Mouse (Mus musculus) spleen, adult 18-20 months (tissue): ENCODE data around the gene Hoxa5.

ENCODE experiments used
- DNase-seq, 2 experiments: peaks; one replicate each; pipeline ENCODE4 v3.0.0; 2022; ENCODE audit warnings: mixed read lengths in 2 of 2

Hoxa5 gene

DNA sequence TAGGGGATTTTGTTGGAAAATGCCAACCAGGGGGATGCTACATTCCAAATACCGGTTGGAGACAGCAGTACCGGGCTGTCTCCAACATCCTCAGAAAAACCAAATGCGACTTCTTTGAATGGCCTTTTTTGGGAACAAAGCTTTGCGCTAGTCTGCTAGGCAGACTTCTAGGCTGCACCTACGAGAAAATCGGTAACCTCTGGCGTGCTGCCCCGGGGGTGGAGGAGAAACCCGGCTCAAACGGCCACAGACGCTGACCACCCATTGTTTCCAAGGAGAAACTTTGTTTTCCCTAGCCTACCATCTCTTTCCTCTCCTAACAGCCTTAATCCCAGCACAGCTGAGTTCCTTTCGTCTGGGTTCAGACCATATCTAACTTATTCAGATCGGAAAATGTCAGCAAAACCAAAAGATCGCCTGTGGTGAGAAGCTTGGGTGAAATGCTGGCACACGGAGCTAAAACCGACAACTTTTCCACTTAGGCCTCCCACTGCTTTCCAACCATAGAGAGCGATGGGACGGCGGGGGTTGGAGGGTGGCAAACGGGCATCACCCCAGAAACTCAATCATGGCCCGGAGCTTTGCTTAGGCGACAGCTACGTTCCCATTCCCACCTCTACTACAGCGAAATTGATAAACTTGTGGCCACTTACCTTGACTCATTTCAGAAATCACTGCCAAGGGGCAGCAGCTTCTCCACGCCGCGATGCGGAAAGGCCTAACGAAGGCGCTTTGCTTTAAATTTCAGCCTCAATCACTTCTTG, 35.4 kb upstream of the Hoxa5 start:
- DNase-seq, result no peak

DNA sequence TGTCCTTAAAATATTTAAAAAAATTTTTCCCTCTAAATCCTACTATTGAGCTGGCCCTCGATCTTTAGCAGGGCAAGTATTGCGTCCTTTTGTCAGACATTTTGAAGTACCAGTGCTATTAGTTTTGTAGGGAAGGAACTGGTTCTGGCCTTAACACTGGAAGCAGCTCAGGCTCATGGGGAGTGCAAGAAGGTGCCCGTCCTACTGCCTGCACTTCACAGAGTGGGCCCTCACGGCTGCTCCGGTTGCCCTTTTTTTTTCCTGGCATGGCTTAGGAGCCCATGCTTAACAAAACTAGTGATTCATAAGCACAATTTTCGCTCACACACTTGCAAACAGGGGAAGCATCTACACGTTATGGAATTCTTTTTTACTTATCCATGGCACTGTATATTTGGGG, 34.6 kb upstream of the Hoxa5 start:
- no peak for DNase-seq

DNA sequence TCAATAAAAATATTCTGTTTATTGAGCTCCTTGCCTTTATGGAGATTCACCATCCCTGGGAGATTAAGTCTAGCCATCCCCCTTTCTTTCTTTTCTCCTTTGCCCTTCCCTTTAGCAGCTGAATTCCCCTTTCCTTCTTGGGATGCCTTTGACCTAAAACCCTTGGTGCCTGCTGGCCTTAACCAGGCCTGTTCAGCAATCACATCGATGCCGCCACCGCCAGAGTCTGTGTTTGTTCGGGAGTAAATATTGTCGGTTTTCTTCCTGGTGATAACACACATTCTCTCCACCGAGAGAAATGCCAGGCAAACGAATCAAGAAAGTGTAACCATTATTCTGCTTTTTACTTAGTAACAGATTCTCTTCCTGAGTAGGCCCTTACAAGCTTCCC, 33.8 kb upstream of the Hoxa5 start:
- DNase-seq, result no peak

DNA sequence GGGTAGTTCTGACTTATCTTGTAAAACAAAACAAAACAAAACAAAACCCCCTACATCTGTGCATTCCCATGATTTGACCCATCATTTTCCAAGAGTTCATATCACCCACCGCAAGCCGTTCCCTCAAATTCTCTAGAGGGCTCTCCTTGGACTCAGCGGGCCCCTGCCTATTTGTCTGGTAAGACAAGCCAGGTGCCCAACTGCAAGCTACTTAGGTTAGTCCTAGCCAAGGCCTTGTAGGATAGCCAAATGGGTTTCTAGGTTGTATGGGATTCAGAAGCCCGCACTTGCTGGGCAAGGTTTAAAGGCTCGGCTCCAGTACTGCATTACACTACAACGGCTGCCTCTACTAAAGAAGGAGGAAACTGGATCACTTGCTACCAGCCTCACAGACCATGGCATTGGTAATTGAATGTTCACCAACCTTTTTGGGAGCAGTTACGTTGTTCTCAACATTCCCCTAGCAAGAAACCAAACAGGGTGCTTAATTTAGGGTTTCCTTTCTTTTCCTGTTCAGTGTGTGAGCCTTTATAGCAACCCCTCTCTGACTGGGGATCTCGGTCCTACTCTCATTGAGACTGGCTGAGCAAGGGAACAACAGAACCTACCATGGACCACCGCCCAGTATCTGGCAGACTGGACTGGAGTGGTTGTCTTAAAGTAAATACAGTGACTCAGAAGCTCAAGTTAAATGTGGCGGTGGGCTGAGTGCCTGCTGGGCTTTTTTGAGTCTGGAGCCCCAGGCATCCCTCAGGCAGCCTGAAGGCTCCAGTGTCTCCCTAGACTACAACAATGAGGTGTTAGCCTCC, 33.2 kb upstream of the Hoxa5 start:
- no peak for DNase-seq

DNA sequence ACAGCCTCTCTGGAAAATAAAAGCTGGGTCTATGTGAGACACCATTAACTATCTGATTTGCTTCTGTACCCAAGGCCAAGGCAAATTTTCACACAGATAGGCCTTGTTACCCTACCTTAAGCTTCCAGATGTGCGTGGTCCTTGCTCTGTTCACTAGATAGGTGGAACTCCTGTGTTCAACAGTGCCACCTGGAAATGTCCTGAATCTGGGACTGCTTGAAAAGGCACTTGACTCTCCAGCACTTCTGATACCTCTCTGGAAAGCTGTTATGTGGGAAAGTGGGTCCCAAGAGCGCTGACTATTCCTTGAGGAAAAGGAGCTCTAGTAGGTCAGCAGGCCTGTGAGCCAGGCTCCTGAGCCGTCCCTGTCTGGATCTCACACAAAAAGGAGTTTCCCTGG, 32.4 kb upstream of the Hoxa5 start:
- DNase-seq, result no peak

DNA sequence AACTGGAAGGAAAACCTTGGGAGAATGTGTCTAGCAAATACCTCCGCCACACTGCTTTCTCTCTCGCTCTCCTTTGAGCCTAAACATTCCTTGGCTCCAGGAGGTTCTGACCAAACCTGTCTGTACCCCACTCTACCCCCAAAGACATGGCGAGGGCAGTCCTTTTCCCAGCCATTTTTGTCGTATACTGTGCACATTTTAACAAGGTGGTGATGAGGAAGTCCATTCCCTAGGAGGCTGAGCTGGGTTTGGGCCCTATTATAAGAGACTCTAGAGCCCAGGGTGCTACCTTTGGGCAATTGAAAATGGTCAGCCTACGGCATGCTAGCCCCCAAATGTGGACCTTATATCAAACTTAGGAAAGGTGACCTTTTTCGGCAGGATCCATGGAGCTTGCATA, 31.5 kb upstream of the Hoxa5 start:
- no peak for DNase-seq

DNA sequence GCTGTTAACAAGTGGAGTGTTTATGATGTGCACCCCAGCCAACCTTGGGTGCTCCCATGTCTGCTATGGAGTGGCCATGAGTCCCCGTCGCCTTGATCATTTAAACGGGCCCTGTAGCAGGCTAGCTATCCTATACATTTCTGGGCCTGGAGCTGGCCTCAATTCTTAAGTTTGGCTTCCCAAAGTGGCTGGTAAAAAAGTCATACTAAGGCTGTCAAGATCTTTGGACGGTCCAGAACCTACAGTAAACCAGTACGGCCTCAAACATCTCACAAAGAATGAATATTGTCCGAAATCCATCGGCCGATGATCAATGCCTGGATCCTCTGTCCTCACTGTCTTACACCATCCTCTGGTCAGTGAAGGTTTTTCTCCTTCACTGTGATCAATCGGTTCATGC, 30.9 kb upstream of the Hoxa5 start:
- no peak for DNase-seq

DNA sequence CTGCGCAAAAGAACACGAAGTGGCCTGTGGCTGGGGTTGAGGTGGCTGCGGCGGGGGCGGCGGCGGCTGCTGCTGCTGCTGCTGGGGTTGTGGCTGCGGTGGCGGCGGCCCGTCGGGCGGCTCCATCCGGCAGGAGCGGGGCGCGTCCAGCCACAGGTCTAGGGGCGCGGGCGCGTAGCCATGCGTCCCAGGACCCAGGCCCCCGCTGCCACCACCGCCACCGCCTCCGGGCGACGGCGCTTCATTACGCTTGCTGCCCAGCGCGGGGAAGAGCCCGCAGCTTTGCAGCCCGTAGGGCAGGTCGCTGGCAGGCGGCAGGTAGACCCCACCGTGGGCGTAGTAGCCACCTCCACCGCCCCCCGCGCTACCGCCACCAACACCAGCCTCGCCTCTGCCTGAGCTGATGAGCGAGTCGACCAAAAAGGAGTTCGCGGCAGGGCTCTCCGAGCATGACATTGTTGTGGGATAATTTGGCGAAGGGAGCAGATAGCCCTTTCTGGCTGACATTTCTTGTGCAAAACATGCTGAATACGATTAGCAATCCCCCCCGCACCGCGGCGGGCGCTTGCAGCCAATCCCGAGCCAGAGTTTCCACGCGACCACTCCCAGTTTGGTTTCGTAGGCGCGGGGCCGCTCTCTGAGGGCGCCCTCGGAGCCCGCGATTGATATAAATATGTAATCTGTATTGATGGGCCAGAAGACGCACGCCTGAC, 30.2 kb upstream of the Hoxa5 start:
- DNase-seq, result no peak

DNA sequence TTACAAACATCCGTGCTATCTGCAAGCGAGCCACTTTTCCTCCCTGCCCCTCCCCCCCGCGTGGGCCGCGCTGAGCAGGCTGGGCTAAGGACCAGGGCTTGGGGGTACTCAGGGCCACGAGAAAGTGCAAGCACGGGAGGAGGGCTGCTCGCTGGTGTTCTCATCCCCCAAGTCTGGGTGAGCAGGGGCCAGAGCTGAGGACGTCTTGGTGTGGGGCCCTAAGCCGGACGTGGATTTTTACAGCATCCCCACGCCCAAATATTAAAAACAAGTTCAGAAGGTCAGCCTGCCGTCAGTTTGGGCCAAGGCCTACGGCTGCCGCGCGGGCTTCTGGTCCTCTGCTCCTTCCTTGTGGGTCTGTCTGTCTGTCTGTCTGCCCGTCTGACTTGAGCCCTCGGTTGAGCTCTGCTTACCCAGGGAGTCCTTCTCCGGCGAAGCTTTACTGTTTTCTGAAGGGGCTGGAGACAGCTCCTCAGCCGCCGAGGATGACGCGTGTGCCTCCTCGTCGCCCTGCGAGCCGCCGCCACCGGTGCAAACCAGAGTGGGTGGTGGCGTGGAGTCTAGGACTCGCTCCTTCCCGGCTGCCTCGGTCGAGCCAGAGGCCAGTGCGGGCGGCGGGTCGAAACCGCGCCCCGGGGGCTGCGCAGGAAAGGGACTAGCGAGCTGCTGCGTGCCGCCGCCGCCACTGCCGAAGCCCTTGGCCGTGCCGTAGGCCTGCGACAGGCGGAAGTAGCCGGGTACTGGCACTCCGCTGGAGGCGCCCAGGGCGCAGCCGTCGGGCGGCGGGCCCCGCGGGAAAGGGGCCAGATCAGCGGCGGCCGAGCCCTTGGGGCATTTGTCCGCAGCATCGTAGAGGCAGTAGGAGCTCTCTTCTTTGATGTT, 29.4 kb upstream of the Hoxa5 start:
- DNase-seq, result no peak

DNA sequence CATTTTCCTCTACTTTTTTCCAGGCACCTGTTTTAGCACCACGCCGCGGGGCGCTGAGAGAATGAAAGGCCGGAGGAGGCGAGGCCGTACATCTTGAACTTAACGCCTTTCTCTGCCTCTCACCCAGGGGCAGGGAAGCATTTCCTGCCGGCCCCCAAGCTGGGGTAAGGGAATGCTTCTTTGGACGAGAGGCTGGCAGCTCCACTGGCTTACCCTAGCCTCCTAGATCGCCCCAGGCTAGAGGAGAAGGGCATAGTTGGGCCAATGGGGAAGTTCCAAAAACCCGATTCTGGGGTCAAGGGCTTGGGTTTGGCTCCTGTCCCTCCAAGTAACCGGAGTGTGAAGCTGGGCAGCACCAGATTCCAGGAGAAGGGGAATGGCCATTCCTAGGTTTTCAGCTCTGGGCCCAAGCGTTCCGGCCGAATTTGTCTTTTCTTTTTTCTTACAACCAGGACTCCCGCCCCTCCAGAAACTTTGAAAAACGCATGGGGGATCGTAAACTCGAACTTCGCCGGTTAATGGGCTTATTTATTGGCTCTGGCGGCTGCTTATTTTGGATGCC, 28.7 kb upstream of the Hoxa5 start:
- no peak for DNase-seq

DNA sequence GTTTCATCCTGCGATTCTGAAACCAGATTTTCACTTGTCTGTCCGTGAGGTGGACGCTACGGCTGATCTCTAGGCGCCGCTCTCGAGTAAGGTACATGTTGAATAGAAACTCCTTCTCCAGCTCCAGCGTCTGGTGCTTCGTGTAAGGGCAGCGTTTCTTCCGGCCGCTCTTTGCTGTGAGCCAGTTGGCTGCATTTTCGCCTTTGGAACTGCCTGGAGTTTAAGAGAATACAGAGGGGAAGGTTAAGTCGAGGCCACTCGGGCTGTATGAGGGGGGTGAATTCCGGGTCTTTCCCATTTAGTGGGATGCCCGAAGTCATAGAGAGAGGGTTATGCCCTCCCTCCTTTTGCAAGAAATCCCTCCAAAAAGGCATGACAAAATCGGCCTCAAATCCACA, 28.2 kb upstream of the Hoxa5 start:
- DNase-seq, result no peak

DNA sequence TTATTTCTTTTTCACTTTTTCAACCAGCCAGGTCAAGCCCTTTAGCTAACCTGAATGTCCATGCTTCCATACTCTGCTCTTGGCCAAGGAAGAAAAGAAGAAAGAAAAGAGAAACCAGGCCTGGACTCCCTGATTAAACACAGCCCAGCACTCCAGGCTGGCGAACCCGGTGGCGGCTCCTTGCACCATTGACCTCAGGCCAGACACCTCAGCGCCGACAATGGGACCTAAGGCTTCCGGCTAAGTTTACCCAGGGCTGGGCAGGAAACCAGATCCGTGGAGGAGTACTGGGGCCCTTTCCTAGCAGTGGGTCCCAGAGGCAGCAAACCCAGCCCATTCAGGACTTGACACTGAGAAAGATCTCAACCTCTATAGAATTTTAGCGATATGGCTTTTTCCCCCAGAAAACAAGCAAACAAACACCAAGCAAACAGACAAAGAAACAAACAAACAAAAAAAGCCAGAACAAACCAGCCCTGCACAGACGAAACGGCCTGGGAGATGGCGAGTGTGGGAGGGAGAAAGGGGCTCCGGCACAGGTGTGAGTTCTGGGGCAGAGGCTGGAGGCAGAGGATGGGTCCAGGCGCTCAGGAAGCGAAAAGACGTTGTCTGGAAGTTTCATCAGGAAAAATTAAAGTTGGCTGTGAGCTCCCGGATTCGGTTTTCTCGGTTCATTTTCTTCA, 27.6 kb upstream of the Hoxa5 start:
- no peak for DNase-seq

DNA sequence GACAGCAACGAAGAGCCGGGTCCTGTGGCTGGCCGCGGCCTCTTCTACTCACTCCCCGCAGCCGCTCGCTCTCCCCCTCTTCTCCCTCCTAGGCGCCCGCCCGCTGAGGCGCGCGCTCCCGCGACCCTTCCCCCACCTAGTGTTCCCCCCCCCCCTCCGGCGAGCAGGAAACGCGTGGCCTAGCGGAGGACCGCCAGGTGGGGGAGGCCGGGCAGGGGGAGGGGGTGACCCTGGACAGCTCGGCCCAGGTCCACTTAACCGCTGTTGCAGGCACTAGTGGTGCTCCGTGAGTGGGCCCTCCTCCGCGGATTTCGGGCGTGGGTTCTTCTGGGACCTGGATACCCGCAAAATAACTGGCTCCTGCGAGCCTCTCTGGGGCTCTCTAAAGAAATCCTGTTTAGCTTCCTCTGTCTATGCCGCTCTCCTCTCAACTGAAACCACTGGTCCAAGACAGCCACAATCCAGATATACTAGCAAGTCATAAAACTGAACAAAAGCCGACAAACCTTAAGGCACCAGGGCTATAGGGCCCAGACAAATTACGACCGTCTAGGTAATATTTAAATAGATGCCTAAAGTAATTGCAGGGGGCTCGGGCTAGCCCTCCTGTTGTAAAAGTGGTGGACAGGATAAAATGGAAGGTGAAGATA, 26.3 kb upstream of the Hoxa5 start, which contains the start of gene Hoxa9:
Hoxa9 (minus strand) TSS at position 574 of the 650 bp plus-strand sequence.
- no peak for DNase-seq

DNA sequence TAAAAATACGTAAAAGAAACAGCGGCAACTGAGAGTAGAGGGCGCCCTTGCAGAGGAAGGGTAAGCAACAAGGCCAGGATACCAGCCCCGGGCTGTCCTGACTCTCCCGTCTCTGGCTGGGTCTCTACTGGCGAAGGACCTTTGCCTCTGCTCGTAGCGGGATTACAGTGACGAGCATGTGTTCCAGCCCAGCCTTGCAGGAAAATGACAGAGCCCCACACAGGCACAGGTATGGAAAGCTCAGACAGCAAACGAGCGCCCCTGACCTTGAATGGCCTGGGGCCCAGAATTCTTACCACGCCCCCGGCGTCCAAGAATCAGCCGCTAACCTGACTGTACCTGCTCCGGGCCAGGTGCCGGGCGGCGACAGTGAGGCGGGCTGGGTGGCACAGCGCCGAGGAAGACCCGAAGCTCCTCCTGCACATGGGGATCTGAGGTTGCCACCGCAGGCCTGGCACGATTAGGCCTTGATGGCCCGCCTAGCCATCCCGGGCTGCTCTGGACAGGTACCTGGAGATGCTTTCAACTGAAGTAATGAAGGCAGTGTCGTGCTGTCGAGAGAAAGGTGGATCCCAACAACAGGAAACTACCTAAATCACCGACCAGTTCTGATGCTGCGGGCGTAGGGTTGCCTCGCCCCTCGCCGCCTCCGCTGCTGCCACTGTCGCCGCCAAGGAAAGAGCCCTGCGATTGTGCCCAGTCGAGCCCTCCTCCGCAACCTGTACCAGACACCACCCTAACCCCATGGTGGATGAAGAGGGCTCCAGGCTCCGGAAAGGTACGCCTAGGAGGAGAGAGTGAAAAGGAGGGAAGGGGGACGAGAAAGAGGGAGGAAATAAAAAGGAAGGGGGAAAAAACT, 25.4 kb upstream of the Hoxa5 start:
- DNase-seq, result no peak

DNA sequence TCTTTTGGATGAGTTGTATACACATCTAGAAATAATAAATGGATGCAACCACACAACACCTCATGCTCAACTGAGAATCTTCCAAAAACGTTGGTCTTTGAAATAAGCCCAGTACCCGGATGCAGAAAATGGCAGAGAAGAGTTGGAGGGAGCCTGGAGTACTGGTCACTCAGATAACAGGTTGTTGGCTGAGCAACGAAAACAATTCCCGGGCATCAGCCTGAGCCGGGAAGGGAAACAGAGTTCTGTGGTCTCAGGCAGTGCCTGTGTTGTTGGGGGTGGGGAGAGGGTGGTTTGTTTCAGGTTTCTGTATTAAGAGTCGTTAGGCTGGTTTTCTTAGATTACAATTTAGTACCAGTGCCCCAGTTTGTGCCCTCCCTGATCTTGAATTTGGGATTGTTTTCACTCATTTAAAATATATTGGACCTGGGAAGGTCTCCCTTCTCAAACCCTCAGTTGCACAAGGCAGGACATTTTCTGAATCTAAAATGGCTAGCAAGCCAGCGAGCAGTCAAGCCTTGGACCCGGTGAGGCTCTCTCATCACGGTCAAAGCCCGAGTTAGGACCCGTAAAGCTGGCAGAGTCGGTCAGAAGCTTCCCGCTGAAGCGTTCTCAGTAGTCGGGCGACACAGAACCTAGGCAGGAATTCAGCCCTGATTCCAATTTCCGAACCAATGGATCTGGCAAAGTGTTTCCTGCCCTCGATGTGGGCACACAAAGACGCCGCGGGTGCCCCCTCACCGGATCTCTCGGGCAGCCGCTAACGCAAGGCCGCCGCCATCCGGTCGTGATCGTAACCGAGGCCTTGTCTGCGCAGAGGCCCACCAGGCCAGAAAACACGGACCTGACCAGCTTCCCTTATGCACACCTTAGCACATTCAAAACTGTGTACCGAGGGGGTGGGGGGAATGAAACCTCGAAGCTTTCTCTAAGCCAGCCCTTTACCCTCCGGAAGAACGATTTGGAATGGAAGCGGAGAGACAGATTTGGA, 24.4 kb upstream of the Hoxa5 start:
- DNase-seq, result no peak

DNA sequence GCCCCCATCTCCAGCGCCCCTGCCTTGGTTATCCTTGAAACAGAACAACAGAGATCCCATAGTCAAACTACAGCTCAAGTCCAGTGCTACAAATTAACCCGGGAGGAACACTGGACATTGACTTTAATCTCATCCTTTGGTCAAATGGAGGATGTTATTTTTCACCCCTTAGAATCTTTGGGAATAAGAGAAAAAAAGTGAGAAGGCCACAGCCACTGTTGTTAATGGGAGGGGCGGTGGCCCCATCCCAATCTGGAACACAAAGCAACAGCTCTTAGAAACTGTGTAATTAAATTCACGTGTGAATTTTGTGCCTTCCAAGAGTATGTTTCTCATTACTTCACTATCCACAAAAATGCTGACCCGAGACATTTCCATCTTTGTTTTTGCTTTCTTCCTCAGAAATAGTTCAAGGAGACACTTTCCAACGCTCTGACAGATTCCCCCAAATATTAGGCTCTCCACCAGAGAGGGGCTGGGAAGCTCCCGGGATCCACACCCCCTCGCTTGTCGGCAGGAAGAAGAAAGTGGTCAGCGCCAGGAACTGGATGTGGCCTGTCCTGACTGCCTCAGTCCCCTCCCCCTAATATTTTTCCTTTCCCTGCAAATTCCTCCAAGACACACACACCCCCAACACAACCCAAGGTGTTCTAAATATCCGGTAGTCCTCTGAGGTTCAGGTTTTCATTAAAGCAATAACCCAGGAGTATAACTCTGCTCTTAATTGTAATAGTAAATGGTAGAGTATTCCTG, 23.3 kb upstream of the Hoxa5 start:
- DNase-seq, result no peak

DNA sequence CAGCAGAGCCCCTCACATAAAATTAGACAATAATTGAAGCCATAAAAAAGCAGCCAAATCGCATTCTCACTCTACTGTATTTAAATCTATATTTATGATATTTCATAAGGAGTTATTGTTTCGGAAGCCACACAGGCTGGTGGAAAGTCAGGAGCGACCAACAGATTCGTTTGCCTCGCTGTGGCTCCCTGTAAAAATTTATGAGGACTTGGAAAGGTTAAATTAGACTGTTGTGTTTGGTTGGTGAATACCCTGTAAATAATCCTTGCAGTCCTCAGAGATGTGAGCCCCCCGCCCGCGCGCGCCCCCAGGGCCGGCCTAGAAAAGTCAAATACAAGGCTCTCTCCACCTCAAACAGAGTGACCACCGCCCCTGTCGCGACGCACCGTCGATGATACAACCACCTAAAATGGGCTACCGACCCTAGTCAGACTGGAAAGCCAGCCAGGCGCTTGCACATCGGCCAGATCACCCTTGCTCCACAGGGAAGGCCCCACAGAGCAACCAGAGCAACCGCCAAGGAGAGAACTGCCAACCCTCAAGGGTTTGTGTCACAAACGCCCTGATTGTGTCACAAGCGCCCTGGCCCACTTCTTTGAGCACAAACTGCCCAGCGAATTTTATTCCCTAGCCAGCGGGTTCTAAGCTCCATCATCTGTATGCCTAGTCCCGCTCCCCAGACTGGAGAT, 22.3 kb upstream of the Hoxa5 start:
- DNase-seq, result no peak
